Mouse (Mus musculus): ENCODE data around the gene Nr1h4.

DNA sequence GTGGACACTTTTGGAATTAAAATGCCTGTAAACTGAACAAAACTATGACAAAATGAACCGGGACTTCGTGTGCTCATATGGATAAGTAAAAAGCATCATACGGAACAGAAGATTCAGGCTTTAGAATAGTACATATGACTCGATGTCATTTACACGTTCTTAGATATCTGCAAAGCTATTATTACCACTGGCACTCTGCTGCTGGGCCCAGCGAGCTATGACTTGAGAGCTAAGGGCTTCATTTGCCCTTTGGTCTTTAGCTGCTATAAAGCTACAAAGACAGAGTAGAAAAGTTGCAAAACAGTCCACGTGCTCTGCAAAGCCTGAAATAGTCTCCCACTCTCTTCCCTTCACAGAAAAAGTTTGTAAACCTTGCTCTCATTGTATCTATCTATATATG is 10.9 kb downstream of the Nr1h4 start:
- TF ChIP-seq CTCF (IDR thresholded peaks at IDR 0.05; ENCODE audit: extremely low read depth, insufficient read depth, low read length) = no peak
- no peak for TF ChIP-seq POLR2A (IDR thresholded peaks at IDR 0.05; ENCODE audit: extremely low read depth, insufficient read depth, low read length)

Data from cortical plate, adult 2 months (tissue).